ENCODE assay signal across 8 mouse cellular contexts in the genomic region with DNA sequence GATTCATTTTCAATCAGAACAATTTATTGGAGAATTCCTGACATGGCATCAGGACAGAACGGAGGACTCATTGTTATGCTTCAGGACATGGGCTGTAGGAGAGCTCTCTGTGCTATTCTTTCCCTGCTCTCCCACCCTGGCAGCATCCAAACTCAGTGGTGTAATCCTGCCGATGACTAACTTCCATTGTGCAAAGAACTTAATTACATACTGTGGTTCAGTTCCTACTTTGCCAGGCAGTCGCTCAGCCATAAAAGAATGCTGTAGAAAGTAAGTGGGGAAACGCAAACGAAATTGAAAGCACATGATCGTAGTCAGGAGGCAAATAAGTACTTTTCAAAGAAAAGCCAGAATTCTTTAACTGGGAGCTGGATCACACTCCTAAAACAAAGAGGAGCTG.
DNase-seq lines count a peak whose midpoint lies in the region; ATAC-seq and TF ChIP-seq lines count a peak whose summit lies in the region.
"Had no signal": no experiment of that assay in that cellular context is flagged by ENCODE, and none has a peak within 500 bp of the region (broad histone marks: within the 10 kb centered on the region; RNA-seq: fewer than 3 reads in every experiment).

No protein-coding gene starts in this region.

- 0 out of 2 replicates have a peak, but pooled peaks have one; percentile 57 for ATAC-seq in embryonic facial prominence, embryonic 15.5 days (ENCODE audit: insufficient number of reproducible peaks, low FRiP score, low TSS enrichment, low read depth)
- 0 out of 2 replicates have a peak, but pooled peaks have one; percentile 60 for ATAC-seq in midbrain, embryonic 15.5 days (replicated peaks)

- H3K4me3 ChIP-seq in embryonic facial prominence, embryonic 15.5 days (replicated peaks) = peak overlapping the region; percentile 16; the same call in 1 of the 2 replicates
- no peak overlapping the region for H3K4me3 ChIP-seq in midbrain, embryonic 15.5 days
- H3K4me3 ChIP-seq in kidney, adult 2 months (ENCODE audit: insufficient read depth, low read depth, low read length) = no peak overlapping the region
- H3K4me3 ChIP-seq: heart, embryonic 13.5 days had no signal

- peak; percentile 85 for DNase-seq in brain, adult 2 months (ENCODE audit: low read depth, low spot score)
- peak; percentile 2 to 30 for DNase-seq in layer of hippocampus, adult 18-20 months (ENCODE audit: low spot score in 2 of 2)
- DNase-seq in cerebellum, adult 8-10 months = no peak
- DNase-seq in thymus, adult 18-20 months = no peak
- DNase-seq in kidney, adult 2 months = no peak

- 15% methylated on average over 6 of the region's 6 CpGs for WGBS in embryonic facial prominence, embryonic 15.5 days
- 4% methylated on average over 6 of the region's 6 CpGs for WGBS in midbrain, embryonic 15.5 days
- 32% methylated on average over 6 of the region's 6 CpGs for WGBS in kidney, adult 2 months

- no peak for TF ChIP-seq CTCF in kidney, adult 2 months (conservative IDR thresholded peaks at IDR 0.05; ENCODE audit: insufficient read depth, insufficient read length, low read depth, low read length)

- no peaks in the 10 kb centered on the region for H3K27me3 ChIP-seq in embryonic facial prominence, embryonic 15.5 days
- H3K27me3 ChIP-seq in midbrain, embryonic 15.5 days (replicated peaks) = no peaks in the 10 kb centered on the region
- no peaks in the 10 kb centered on the region for H3K27me3 ChIP-seq in kidney, adult 2 months (replicated peaks; ENCODE audit: control insufficient read depth, insufficient read depth, low read length)
- H3K27me3 ChIP-seq: heart, embryonic 13.5 days had no signal

- H3K4me2 ChIP-seq in embryonic facial prominence, embryonic 15.5 days (replicated peaks) = peak overlapping the region; percentile 19; the same call in 1 of the 2 replicates
- H3K4me2 ChIP-seq in midbrain, embryonic 15.5 days = peak overlapping the region; percentile 20
- H3K4me2 ChIP-seq: heart, embryonic 13.5 days had no signal

- H3K36me3 ChIP-seq in embryonic facial prominence, embryonic 15.5 days = no peaks in the 10 kb centered on the region
- no peaks in the 10 kb centered on the region for H3K36me3 ChIP-seq in midbrain, embryonic 15.5 days (replicated peaks)
- no peaks in the 10 kb centered on the region for H3K36me3 ChIP-seq in kidney, adult 2 months (ENCODE audit: control insufficient read depth, insufficient read depth, low read length)
- H3K36me3 ChIP-seq: heart, embryonic 13.5 days had no signal

- TF ChIP-seq POLR2A in kidney, adult 2 months (IDR thresholded peaks at IDR 0.05; ENCODE audit: low read depth, low read length) = no peak

- H3K9ac ChIP-seq in embryonic facial prominence, embryonic 15.5 days = no peak overlapping the region
- H3K9ac ChIP-seq in midbrain, embryonic 15.5 days = no peak overlapping the region
- H3K9ac ChIP-seq: heart, embryonic 13.5 days had no signal

- H3K4me1 ChIP-seq in embryonic facial prominence, embryonic 15.5 days = no peaks in the 10 kb centered on the region
- H3K4me1 ChIP-seq in midbrain, embryonic 15.5 days = no peaks in the 10 kb centered on the region
- no peaks in the 10 kb centered on the region for H3K4me1 ChIP-seq in kidney, adult 2 months (ENCODE audit: control insufficient read depth, insufficient read depth, low read length)
- H3K4me1 ChIP-seq: heart, embryonic 13.5 days had no signal

- no peaks in the 10 kb centered on the region for H3K9me3 ChIP-seq in embryonic facial prominence, embryonic 15.5 days (replicated peaks)
- no peaks in the 10 kb centered on the region for H3K9me3 ChIP-seq in midbrain, embryonic 15.5 days
- H3K9me3 ChIP-seq: heart, embryonic 13.5 days had no signal

- H3K27ac ChIP-seq in embryonic facial prominence, embryonic 15.5 days (replicated peaks) = 0 out of 2 replicates have a peak overlapping the region, but pooled peaks have one; percentile 2
- no peak overlapping the region for H3K27ac ChIP-seq in midbrain, embryonic 15.5 days
- H3K27ac ChIP-seq in kidney, adult 2 months (ENCODE audit: insufficient read depth, low read depth, low read length) = no peak overlapping the region
- H3K27ac ChIP-seq: heart, embryonic 13.5 days had no signal

Comparison
In these comparisons a context has a peak if more than half of its experiments do, and no peak if none do; other contexts are left out.
1. DNase-seq: peak in brain, adult 2 months (single experiment) and layer of hippocampus, adult 18-20 months (2 of 2); none in cerebellum, adult 8-10 months (single experiment), thymus, adult 18-20 months (0 of 2) and kidney, adult 2 months (single experiment).